In the genomic region with DNA sequence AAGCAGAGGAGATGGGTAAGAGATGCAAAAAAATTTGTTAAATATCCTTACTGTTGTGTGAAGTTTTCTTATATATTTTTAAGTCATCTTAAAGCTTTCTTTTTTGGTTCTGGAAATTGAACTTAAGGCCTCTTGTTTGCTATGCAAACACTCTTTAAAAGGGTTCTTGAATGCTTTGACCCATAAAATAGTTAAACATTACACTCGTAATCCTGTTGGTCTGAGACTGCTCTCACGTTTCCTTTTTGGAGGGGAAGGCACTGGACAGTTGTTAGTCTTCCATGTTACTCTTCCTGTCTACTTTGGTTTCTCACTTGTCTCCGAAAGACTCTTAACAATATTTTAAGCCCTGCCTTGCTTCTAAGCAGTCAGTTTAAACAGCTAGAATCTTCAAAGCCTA, we compare ENCODE assay signal across 12 mouse cellular contexts. TPM values are rescaled to one million over a fixed set of nuclear protein-coding genes. Genes with fewer than 3 reads are reported as not detected.
DNase-seq lines count a peak whose midpoint lies in the region; ATAC-seq and TF ChIP-seq lines count a peak whose summit lies in the region.
"Had no signal": no experiment of that assay in that cellular context is flagged by ENCODE, and none has a peak within 500 bp of the region (broad histone marks: within the 10 kb centered on the region; RNA-seq: fewer than 3 reads in every experiment).

No protein-coding gene starts in this region.

- no peak for DNase-seq in layer of hippocampus, adult 2 months (ENCODE audit: low spot score in 2 of 2)
- DNase-seq in layer of hippocampus, postnatal 14 days (ENCODE audit: low spot score in 2 of 2), result no peak
- DNase-seq in midbrain, postnatal 0 days (ENCODE audit: low spot score), result no peak
- no peak for DNase-seq in retina, embryonic 14.5 days (ENCODE audit: low spot score)
- DNase-seq in testis, postnatal 14 days (ENCODE audit: low spot score), result no peak
- no peak for DNase-seq in thymus, adult 18-20 months
- DNase-seq: cerebellum, adult 2 months; gastrocnemius, postnatal 36 days had no signal

- no peaks in the 10 kb centered on the region for H3K4me1 ChIP-seq in embryonic fibroblast, embryonic 13.5 days (ENCODE audit: control insufficient read depth, insufficient read depth, low read length)
- H3K4me1 ChIP-seq in kidney, embryonic 14.5 days (ENCODE audit: control insufficient read depth, insufficient read depth, low read length), result peaks cover 11% of the 10 kb centered on the region; the same call in 1 of the 2 replicates
- H3K4me1 ChIP-seq in midbrain, postnatal 0 days (ENCODE audit: insufficient read depth, low read length), result peaks cover 6% of the 10 kb centered on the region; the same call in 1 of the 2 replicates

- peak overlapping the region; percentile 95 for H3K27ac ChIP-seq in layer of hippocampus, adult 2 months
- H3K27ac ChIP-seq in embryonic fibroblast, embryonic 13.5 days (ENCODE audit: insufficient read depth, low read length), result no peak overlapping the region
- H3K27ac ChIP-seq in kidney, embryonic 14.5 days (ENCODE audit: low read depth, low read length), result no peak overlapping the region
- H3K27ac ChIP-seq in midbrain, postnatal 0 days (ENCODE audit: low read depth, low read length), result no peak overlapping the region

- no peak for TF ChIP-seq CTCF in layer of hippocampus, adult 2 months (conservative IDR thresholded peaks at IDR 0.05)
- TF ChIP-seq CTCF in embryonic fibroblast, embryonic 13.5 days (IDR thresholded peaks at IDR 0.05; ENCODE audit: borderline replicate concordance, insufficient read depth, low read length), result no peak
- TF ChIP-seq CTCF in midbrain, postnatal 0 days (IDR thresholded peaks at IDR 0.05), result no peak

- H3K36me3 ChIP-seq in kidney, embryonic 14.5 days (ENCODE audit: control insufficient read depth, insufficient read depth, low read length), result no peaks in the 10 kb centered on the region; the same call in 1 of the 2 replicates
- peaks cover 11% of the 10 kb centered on the region; the same call in 1 of the 2 replicates for H3K36me3 ChIP-seq in midbrain, postnatal 0 days (ENCODE audit: insufficient read depth, low read length)

- no peak for ATAC-seq in kidney, embryonic 14.5 days (ENCODE audit: low FRiP score, low TSS enrichment)
- ATAC-seq in midbrain, postnatal 0 days (ENCODE audit: low FRiP score), result no peak
- ATAC-seq: Patski had no signal

- 9% methylated on average over 3 of the region's 3 CpGs for WGBS in kidney, embryonic 14.5 days
- 50% methylated on average over 3 of the region's 3 CpGs for whole genome bisulfite sequencing in midbrain, postnatal 0 days

- H3K4me3 ChIP-seq in layer of hippocampus, adult 2 months, result peak overlapping the region; percentile 88
- H3K4me3 ChIP-seq in embryonic fibroblast, embryonic 13.5 days (ENCODE audit: insufficient read depth, low read length), result peak overlapping the region; percentile 32; the same call in 1 of the 2 replicates
- H3K4me3 ChIP-seq in kidney, embryonic 14.5 days (ENCODE audit: low read length), result peak overlapping the region; percentile 86
- H3K4me3 ChIP-seq in midbrain, postnatal 0 days (ENCODE audit: low read depth, low read length), result peak overlapping the region; percentile 79; the same call in 1 of the 2 replicates

- H3K9ac ChIP-seq in kidney, embryonic 14.5 days (ENCODE audit: low read depth, low read length), result no peak overlapping the region
- H3K9ac ChIP-seq in midbrain, postnatal 0 days (replicated peaks; ENCODE audit: low read length, poor library complexity, severe bottlenecking), result no peak overlapping the region

- no peaks in the 10 kb centered on the region for H3K27me3 ChIP-seq in kidney, embryonic 14.5 days (ENCODE audit: control insufficient read depth, insufficient read depth, low read length)
- H3K27me3 ChIP-seq in midbrain, postnatal 0 days (ENCODE audit: insufficient read depth, low read length), result no peaks in the 10 kb centered on the region
- H3K27me3 ChIP-seq: midbrain, embryonic 12.5 days; Patski had no signal

- no peak for TF ChIP-seq POLR2A in embryonic fibroblast, embryonic 13.5 days (IDR thresholded peaks at IDR 0.05; ENCODE audit: low read depth, low read length)

- H3K9me3 ChIP-seq in kidney, embryonic 14.5 days (ENCODE audit: control insufficient read depth, low read length), result no peaks in the 10 kb centered on the region
- H3K9me3 ChIP-seq in midbrain, postnatal 0 days (ENCODE audit: low read length), result no peaks in the 10 kb centered on the region
- H3K9me3 ChIP-seq: midbrain, embryonic 12.5 days had no signal

- H3K4me2 ChIP-seq in kidney, embryonic 14.5 days (replicated peaks; ENCODE audit: low read depth, low read length), result peak overlapping the region; percentile 50
- H3K4me2 ChIP-seq in midbrain, postnatal 0 days (ENCODE audit: low read depth, low read length, poor library complexity, severe bottlenecking), result peak overlapping the region; percentile 68

RNA-seq across cellular contexts. Expression of gene Cept1, which starts 1.4 kb away (rescaled TPM):
- total RNA-seq in layer of hippocampus, adult 2 months (2021), result 10 to 100 TPM; 42.3 to 50.4 TPM
- 10 to 100 TPM; 35.5 to 40.2 TPM for total RNA-seq in layer of hippocampus, postnatal 14 days (2021)
- polyA plus RNA-seq in embryonic fibroblast, embryonic 13.5 days (2011; ENCODE audit: insufficient read length, low read depth, missing spikeins), result 61.6 and 76.7 TPM in 2 replicates
- 58.9 and 64.2 TPM in 2 replicates for polyA plus RNA-seq in kidney, embryonic 14.5 days (2014; fragmentation: Nextera tagmentation; extraction: Ambion mirVana)
- total RNA-seq in midbrain, postnatal 0 days (2014; rRNA removed), result 49.4 and 57.5 TPM in 2 replicates
- 36.6 and 43.0 TPM in 2 replicates for polyA plus RNA-seq in midbrain, postnatal 0 days (2015; fragmentation: Nextera tagmentation; extraction: Ambion mirVana)

RNA-seq across cellular contexts. Expression of gene Dram2, which starts 1.4 kb away (rescaled TPM):
- 10 to 100 TPM; 34.7 to 37.2 TPM for total RNA-seq in layer of hippocampus, adult 2 months (2021)
- total RNA-seq in layer of hippocampus, postnatal 14 days (2021), result 10 to 100 TPM; 42.5 to 44.7 TPM
- polyA plus RNA-seq in embryonic fibroblast, embryonic 13.5 days (2011; ENCODE audit: insufficient read length, low read depth, missing spikeins), result 46.9 and 48.8 TPM in 2 replicates
- polyA plus RNA-seq in kidney, embryonic 14.5 days (2014; fragmentation: Nextera tagmentation; extraction: Ambion mirVana), result 70.4 and 75.7 TPM in 2 replicates
- 37.2 and 64.8 TPM in 2 replicates for total RNA-seq in midbrain, postnatal 0 days (2014; rRNA removed)
- polyA plus RNA-seq in midbrain, postnatal 0 days (2015; fragmentation: Nextera tagmentation; extraction: Ambion mirVana), result 64.6 and 67.3 TPM in 2 replicates

Comparison
In these comparisons a context has a peak if more than half of its experiments do, and no peak if none do; other contexts are left out.
1. H3K4me3 ChIP-seq: peak in every context shown above with its lines; median percentile 88 in layer of hippocampus, adult 2 months; 86 in kidney, embryonic 14.5 days; 79 in midbrain, postnatal 0 days; 32 in embryonic fibroblast, embryonic 13.5 days.